Mouse (Mus musculus) forelimb bud, embryonic 11.5 days (tissue): ENCODE data around the gene Ngb.

Experiments used
- DNase-seq: peaks from one replicate; pipeline ENCODE4 v3.0.0-alpha.2; 2012; ENCODE audit warnings: low read depth, low spot score

Ngb gene

DNA sequence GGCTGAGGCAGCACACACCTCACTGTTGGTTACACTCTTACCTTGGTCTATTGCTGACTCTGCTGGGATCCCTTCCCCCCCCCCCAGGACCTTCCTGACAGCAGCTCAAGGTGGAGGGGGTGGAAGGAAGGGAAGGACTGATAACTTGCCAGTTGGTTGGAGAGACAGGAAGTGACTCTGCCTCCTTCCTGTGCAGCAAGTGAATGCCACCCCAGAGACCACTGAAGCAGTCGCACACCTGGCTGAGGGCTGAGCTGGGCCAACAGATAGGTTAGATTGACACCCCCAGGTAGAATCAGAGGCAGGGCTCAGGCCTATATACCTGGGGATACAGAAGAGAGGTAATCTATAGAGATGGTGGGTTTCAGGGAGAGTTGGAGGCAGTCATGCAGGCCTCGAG lies 10.4 kb downstream of the Ngb start:
- no peak for DNase-seq

DNA sequence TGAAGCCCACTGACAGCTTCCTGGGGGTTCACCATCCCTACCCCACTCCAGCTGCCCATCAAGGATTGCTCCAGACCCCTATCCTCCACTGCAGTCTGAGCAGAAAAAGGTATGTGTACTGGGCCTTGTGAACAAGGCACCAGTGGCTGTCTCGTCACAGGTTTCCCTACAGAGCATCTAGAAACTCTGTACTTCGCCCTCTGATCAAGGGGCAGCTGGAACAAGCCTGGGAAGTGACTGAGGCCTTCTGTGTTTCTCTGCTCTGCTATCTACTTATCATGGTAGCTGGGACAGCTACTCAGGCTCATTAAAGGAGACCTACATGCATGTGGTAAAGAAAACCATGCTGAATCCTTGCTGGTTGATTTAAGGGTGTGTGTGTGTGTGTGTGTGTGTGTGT lies 12.6 kb downstream of the Ngb start:
- DNase-seq = no peak

DNA sequence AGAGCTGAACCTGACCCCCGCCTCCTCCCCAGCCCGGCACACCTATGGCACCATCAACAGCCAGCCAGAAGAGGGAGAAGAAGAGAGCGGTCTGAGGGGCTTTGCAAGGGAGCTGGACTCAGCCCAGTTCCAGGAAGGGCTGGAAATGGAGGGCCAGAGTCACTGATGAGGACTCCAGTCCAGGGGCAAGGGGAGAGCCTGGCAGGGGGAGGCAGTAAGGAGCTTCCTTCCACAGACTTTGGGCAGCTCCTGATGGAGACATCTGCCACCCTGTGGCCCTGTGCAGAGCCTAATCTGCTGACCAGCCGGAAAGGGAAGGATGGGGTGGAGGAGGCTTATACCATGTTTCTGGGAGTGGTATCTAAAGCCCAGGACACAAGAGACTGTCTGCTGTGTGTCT lies 13.1 kb downstream of the Ngb start:
- DNase-seq = no peak

DNA sequence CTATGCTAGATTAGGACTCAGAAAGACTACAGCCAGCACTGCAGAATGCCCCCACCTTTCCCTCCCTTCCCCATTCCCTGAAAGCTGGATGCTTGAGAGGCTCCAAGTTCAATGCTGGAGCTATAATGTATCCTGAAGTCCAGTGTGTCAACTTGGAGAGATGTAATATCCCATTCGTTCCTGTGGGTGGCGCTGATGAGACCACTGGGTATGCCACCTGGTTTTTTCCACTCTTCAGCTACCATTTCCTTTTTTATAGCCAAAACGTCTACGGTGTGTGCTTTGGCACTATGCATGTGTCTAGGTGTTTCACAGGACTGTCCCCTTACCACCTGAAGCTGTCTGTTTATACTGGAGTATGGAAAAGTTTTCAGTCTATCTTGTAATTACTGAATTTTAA lies 14.0 kb downstream of the Ngb start:
- DNase-seq = no peak

DNA sequence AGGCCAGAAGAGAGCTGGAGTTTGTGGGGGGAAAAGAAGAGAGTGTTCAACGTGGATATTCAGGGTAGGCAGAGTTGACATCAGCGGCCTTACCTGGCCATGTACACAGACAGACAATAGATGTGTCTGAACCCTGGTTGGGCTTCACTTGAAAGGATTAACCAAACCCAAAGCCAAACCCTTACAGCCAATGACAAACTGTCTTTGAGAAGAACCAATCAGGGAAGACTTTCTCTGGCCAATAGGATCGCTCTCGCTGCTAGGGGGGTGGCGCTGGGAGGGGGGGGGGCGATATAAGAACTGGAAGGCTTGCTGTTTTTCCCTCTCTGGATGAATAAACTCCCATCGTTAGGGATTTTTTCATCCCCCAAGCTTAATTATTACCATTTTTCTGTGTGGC lies 15.1 kb downstream of the Ngb start:
- no peak for DNase-seq

DNA sequence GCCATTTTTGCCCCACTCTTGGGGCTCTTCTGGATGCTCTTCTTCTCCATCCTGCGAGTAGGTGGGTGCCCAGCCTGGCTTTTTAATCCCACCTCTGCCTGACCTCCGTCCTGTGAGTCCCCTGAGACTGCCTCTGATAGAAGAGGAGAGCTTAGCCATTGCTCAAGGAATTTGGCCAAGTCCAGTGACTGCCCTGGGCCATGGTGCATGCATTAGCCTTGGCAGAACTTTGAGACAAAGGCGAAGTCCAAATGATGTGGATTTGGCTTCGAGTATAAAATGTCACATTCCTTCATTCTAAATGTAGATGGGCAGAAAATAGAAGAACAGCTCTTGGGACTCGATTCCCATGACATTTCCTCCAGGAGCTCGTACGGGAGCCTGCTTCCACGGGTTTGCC lies 19.5 kb downstream of the Ngb start:
- no peak for DNase-seq

DNA sequence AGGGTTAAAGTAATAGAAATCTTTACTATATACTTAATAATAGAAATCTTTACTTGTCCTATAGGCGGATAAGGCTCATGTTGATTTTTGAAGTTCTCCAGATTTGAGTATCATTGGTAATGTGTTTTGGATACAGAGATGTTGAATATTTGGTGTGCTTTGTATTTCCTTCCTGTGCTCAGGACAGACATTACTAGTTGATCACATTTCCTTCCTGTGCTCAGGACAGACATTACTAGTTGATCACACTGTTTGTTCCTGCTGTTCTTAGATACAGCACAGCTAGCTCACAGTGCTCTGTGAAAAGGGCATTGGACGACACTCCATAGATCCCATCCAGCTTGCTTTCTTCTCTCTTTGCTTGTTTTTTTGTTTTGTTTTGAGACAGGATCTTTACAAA lies 25.7 kb downstream of the Ngb start:
- DNase-seq = no peak

DNA sequence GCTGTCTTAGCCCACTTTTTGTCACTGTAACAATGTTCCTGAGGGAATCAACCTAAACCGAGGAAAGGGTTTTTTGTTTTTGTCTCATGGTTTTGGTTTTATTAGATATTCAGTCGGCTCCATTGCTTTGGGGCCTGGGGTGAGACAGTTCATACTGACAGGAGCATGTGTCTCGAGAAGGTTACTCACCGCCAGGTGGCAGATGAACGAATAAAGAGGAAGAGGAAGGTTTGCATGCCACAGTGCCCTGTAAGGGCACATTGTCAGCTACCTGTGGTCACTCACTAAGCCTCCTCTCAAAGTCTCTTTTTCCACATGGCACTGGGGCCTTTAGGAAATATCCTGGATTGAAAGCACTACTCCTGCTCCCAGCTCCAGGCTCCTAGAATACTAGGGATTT lies 31.8 kb downstream of the Ngb start:
- DNase-seq = no peak

DNA sequence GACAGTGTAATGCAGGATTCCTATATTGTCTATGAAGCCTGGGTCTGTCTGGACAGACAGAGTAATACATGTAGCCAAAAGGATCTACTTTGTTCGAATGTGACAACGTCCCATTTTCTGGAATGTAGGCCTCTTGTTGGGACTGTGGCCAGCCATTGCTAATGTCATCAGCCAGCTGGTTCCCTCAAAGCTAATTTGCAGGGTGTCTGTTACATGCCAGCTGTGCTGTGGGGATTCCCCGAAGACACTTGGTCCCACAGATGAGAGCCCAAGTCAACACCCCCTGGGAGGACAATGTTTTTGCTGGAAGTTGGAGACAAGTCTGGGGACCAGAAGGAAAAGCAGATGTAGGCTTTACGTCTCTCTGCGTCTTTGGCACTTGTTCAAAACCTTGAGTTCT lies 35.9 kb downstream of the Ngb start:
- DNase-seq = no peak

DNA sequence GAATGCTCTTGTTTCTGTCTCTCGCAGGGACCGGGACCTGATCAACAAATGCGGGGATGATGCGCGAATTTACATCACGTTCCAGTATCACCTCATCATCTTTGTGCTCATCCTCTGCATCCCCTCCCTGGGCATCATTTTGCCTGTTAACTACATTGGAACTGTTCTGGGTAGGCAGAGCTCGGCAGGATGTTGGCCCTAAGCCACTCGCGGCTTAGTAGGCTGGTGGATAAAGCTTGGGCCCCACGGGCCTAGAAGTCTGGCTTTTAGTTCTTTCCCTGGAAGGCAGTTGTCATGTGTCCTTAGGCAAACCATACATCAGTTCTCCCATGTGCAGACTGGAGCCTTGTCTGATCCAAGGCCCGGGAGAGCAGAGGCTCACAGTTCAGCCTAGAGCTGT lies 36.9 kb downstream of the Ngb start:
- DNase-seq = no peak

DNA sequence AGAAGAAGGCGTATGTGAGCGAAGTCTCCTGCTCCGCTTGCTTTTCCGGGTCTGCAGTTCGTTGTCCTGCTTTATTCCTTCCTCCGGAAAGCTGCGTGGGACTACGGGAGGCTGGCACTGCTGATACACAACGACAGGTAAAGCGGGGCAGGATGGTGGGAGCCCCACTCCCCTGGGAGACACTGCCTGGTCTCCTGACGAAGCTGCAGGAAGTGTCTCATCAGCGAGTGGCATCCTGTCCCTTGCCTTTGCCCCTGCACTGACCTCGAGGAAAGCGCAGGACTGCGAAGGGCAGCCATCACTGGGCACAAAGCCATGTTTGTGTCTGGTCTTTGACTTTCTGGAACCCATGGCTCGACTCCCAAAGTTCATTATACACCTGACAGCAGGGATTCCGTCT lies 45.3 kb downstream of the Ngb start:
- no peak for DNase-seq

DNA sequence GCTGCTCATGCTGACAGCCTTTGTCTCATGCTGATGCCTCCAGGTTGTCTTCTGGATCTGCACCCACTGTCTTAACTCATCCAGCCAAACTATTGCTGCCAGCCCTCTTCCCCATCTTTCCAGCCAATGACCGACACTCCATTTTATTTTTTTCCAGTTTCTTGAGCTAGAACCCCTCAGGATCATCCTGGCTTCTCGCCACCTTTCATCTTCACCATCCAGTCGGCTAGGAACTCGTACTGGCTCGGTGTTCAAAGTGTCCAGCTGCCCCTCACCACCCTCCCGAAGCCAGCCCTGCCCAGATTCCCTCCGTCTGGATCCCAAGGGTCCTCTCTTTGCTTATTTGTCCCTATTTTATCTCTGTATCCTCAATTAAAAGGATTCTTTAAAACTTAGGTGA lies 47.5 kb downstream of the Ngb start:
- no peak for DNase-seq

DNA sequence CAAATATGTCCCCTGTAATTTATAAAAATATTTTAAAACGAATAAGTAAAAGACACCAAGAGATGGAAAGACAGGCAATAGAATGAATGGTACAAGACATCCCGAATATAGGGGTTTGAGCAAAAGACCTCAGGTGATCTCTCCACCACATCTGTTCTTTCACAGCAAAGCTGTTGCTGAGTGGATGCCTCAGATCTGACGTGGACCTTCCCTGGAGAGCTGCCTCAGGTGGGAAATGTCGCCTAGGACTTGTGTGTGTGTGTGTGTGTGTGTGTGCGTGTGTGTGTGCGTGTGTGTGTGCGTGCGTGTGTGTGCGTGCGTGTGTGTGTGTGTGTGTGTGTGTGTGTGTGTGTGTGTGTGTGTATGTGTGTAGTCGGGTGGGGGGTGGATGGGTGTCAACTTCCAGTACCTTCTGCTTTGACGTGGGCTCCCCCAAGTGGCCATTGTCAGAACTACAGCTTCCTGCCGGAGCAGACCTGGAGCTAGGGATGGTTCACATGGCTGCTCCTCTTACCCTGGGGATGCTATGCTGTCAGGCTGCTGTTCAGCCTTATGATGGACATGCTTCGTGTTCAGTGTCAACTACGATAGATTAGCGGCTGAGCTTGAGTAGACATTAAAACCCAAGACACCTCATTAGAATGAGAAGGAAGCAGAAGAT lies 49.5 kb downstream of the Ngb start:
- DNase-seq = peak; percentile 64

DNA sequence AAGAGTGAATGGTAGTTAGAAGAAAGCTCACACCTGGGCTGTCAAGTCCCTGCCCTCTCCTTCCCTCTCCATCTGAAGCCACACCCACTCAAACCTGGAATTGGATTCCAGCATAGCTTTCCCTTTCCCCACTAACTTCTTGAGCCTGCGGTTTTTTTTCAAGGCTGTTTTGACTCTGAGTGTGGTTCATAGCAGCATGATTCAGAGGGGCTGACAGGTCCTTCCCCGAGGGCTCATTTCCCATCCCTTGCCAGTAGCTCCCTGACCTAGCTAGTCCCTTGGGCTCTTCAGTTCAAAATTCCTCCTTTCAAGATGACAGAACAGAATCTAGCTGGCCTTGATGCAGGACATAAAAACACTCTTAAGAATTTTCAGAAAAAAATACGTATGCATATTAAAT lies 54.8 kb downstream of the Ngb start:
- no peak for DNase-seq
